Mouse (Mus musculus) C2C12 (cell line): ENCODE measurements around the gene Vwa3b.

Experiments used
- CEBPB ChIP-seq: IDR thresholded peaks from one replicate; pipeline ENCODE4 v1.6.1; 2011; ENCODE audit warnings: low read depth, mild to moderate bottlenecking, control low read depth, moderate library complexity
- CTCF ChIP-seq: IDR thresholded peaks from one replicate; pipeline ENCODE4 v1.5.1; 2011; ENCODE audit not compliant: control insufficient read depth, insufficient read depth, insufficient read length
- FOSL1 ChIP-seq: IDR thresholded peaks from one replicate; pipeline ENCODE4 v1.8.0; 2011; ENCODE audit warnings: mild to moderate bottlenecking, low read length; ENCODE audit not compliant: poor library complexity, insufficient read depth, severe bottlenecking
- MAX ChIP-seq: IDR thresholded peaks from one replicate; pipeline ENCODE4 v1.6.1; 2011; ENCODE audit warnings: mild to moderate bottlenecking, control low read depth
- MYOD1 ChIP-seq: IDR thresholded peaks from one replicate; pipeline ENCODE4 v1.6.1; 2011; ENCODE audit warnings: low read depth; ENCODE audit not compliant: control insufficient read depth, insufficient read length
- MYOG ChIP-seq: IDR thresholded peaks from one replicate; pipeline ENCODE4 v1.6.1; 2011; ENCODE audit not compliant: control insufficient read depth, insufficient read length; ENCODE audit errors: extremely low read depth
- USF1 ChIP-seq: IDR thresholded peaks from one replicate; pipeline ENCODE4 v1.6.1; 2011; ENCODE audit warnings: low read depth, mild to moderate bottlenecking, control low read depth, moderate library complexity

- TF ChIP-seq CTCF (no peak), USF1 (no peak), MAX (no peak), CEBPB (no peak), MYOG (no peak), FOSL1 (no peak), MYOD1 (no peak)
These were observed 175.0 kb downstream of the Vwa3b start for GRCm38 (mm10) chr1:37201406-37201805.
